Mouse (Mus musculus) ES-E14 (cell line): ENCODE data around the gene Arpc4.

Experiments used
- CHD2 ChIP-seq: IDR thresholded peaks from 2 replicates; pipeline ENCODE4 v1.6.1; 2014; ENCODE audit warnings: mild to moderate bottlenecking, low read depth, low read length, inconsistent platforms
- HCFC1 ChIP-seq: IDR thresholded peaks from 2 replicates; pipeline ENCODE4 v1.6.1; 2012; ENCODE audit warnings: low read length, inconsistent platforms, borderline replicate concordance; ENCODE audit not compliant: insufficient read depth
- MAFK ChIP-seq: IDR thresholded peaks from 2 replicates; pipeline ENCODE4 v1.6.1; 2014; ENCODE audit warnings: mild to moderate bottlenecking, low read depth, low read length, inconsistent platforms; ENCODE audit not compliant: insufficient read depth
- ZC3H11A ChIP-seq: IDR thresholded peaks from 2 replicates; pipeline ENCODE4 v1.6.1; 2012; ENCODE audit warnings: low read depth, mild to moderate bottlenecking, inconsistent platforms, low read length, borderline replicate concordance

- TF ChIP-seq MAFK (no peak), ZC3H11A (no peak), HCFC1 (no peak), CHD2 (no peak)
Observed at GRCm38 (mm10) chr6:113346897-113347296, 31.0 kb upstream of the Arpc4 start.
